Mouse (Mus musculus) ovary, postnatal 36 days (tissue): ENCODE data around the gene Naa40.

Experiments used
- DNase-seq: peaks from one replicate; pipeline ENCODE4 v3.0.0; 2022; ENCODE audit warnings: low spot score, mixed read lengths

Gene Naa40

GRCm38 (mm10) chr19:7214484-7214883, 26.5 kb downstream of the Naa40 start:
- no peak for DNase-seq

GRCm38 (mm10) chr19:7213010-7213409, 28.0 kb downstream of the Naa40 start:
- DNase-seq: no peak

GRCm38 (mm10) chr19:7212216-7212615, 28.8 kb downstream of the Naa40 start:
- no peak for DNase-seq

GRCm38 (mm10) chr19:7209907-7210646, 30.9 kb downstream of the Naa40 start:
- DNase-seq: no peak

GRCm38 (mm10) chr19:7205753-7206736, 34.9 kb downstream of the Naa40 start, which contains the start of gene Otub1:
Gene Otub1 (minus strand): TSS chr19:7206316.
- peak; percentile 93 for DNase-seq

GRCm38 (mm10) chr19:7205326-7205725, 35.7 kb downstream of the Naa40 start:
- DNase-seq: no peak

GRCm38 (mm10) chr19:7204898-7205297, 36.1 kb downstream of the Naa40 start:
- DNase-seq: no peak

- DNase-seq: no peak
Measured at GRCm38 (mm10) chr19:7200427-7200826, 40.6 kb downstream of the Naa40 start.

GRCm38 (mm10) chr19:7199089-7199488, 41.9 kb downstream of the Naa40 start:
- DNase-seq: no peak

- DNase-seq: no peak
Measured at GRCm38 (mm10) chr19:7197445-7197844, 43.5 kb downstream of the Naa40 start.

GRCm38 (mm10) chr19:7196741-7197270, 44.2 kb downstream of the Naa40 start:
- peak; percentile 32 for DNase-seq

GRCm38 (mm10) chr19:7195900-7196728, 44.9 kb downstream of the Naa40 start:
- peak; percentile 70 for DNase-seq

- no peak for DNase-seq
Measured at GRCm38 (mm10) chr19:7192561-7192967, 48.4 kb downstream of the Naa40 start.

- no peak for DNase-seq
Measured at GRCm38 (mm10) chr19:7191639-7192038, 49.3 kb downstream of the Naa40 start.

- DNase-seq: no peak
Measured at GRCm38 (mm10) chr19:7190986-7191385, 50.0 kb downstream of the Naa40 start.

GRCm38 (mm10) chr19:7189026-7189425, 52.0 kb downstream of the Naa40 start:
- no peak for DNase-seq

- DNase-seq: no peak
Measured at GRCm38 (mm10) chr19:7187157-7187556, 53.8 kb downstream of the Naa40 start.

GRCm38 (mm10) chr19:7185715-7186291, 55.2 kb downstream of the Naa40 start:
- no peak for DNase-seq

GRCm38 (mm10) chr19:7185059-7185458, 55.9 kb downstream of the Naa40 start:
- DNase-seq: no peak

- DNase-seq: no peak
Measured at GRCm38 (mm10) chr19:7183419-7183818, 57.6 kb downstream of the Naa40 start.

GRCm38 (mm10) chr19:7182273-7182949, 58.6 kb downstream of the Naa40 start:
- peak; percentile 76 for DNase-seq
